Mouse (Mus musculus) C2C12 (cell line): ENCODE results near the gene Cypt4. TPM values are rescaled to one million over a fixed set of nuclear protein-coding genes. Genes with fewer than 3 reads are reported as not detected.
"Not testable (repeated sequence)": the region's sequence is repeated elsewhere in the genome, so short reads cannot be mapped to it uniquely, and the experiment has no call there.

Source experiments
- H3K27me3 ChIP-seq: one replicate; pipeline ENCODE4 v1.6.1; 2011; ENCODE audit not compliant: control insufficient read depth, insufficient read depth, insufficient read length
- H3K36me3 ChIP-seq: one replicate; pipeline ENCODE4 v1.6.1; 2011; ENCODE audit not compliant: control insufficient read depth, insufficient read depth
- H3K4me3 ChIP-seq: one replicate; pipeline ENCODE4 v1.5.1; 2011; ENCODE audit warnings: mild to moderate bottlenecking, control low read depth; ENCODE audit not compliant: poor library complexity, insufficient read depth, severe bottlenecking
- H3K79me2 ChIP-seq: one replicate; pipeline ENCODE4 v1.6.1; 2011; ENCODE audit not compliant: control insufficient read depth, insufficient read depth
- H3K79me3 ChIP-seq: one replicate; pipeline ENCODE4 v1.6.1; 2011; ENCODE audit warnings: low read depth, control low read depth
- H3ac ChIP-seq: one replicate; pipeline ENCODE3; 2011; ENCODE audit warnings: low read depth; ENCODE audit not compliant: control insufficient read depth, insufficient read length
- CEBPB ChIP-seq: IDR thresholded peaks from one replicate; pipeline ENCODE4 v1.6.1; 2011; ENCODE audit warnings: low read depth, mild to moderate bottlenecking, control low read depth, moderate library complexity
- CTCF ChIP-seq: IDR thresholded peaks from one replicate; pipeline ENCODE4 v1.5.1; 2011; ENCODE audit not compliant: control insufficient read depth, insufficient read depth, insufficient read length
- FOSL1 ChIP-seq: IDR thresholded peaks from one replicate; pipeline ENCODE4 v1.8.0; 2011; ENCODE audit warnings: mild to moderate bottlenecking, low read length; ENCODE audit not compliant: poor library complexity, insufficient read depth, severe bottlenecking
- MAX ChIP-seq: IDR thresholded peaks from one replicate; pipeline ENCODE4 v1.6.1; 2011; ENCODE audit warnings: mild to moderate bottlenecking, control low read depth
- MYOD1 ChIP-seq: IDR thresholded peaks from one replicate; pipeline ENCODE4 v1.6.1; 2011; ENCODE audit warnings: low read depth; ENCODE audit not compliant: control insufficient read depth, insufficient read length
- MYOG ChIP-seq: IDR thresholded peaks from one replicate; pipeline ENCODE4 v1.6.1; 2011; ENCODE audit not compliant: control insufficient read depth, insufficient read length; ENCODE audit errors: extremely low read depth
- USF1 ChIP-seq: IDR thresholded peaks from one replicate; pipeline ENCODE4 v1.6.1; 2011; ENCODE audit warnings: low read depth, mild to moderate bottlenecking, control low read depth, moderate library complexity
- long read RNA-seq, 2 experiments: library from polyadenylated mRNA; unstranded; transcript quantifications; one replicate each; pipeline ENCODE4 v2.0.0; 2019 to 2020
- polyA plus RNA-seq: library from polyadenylated mRNA; unstranded; fragments of >200 nt; fragmentation: generic; extraction: Trizol; gene quantifications from one replicate; pipeline ENCODE4 v1.2.1, GENCODE M21; 2012; ENCODE audit warnings: missing spikeins

Gene Cypt4
- polyA plus RNA-seq, result not detected
- long read RNA-seq, experiment 1, result 0 reads
- long read RNA-seq, experiment 2, result 0 reads

- H3K79me3 ChIP-seq, result no peaks in the 10 kb centered on the region
- H3K79me2 ChIP-seq, result no peaks in the 10 kb centered on the region
- no peaks in the 10 kb centered on the region for H3K27me3 ChIP-seq
- H3K4me3 ChIP-seq, result no peak within 1 kb of the TSS
- H3K36me3 ChIP-seq, result no peaks in the 10 kb centered on the region
- no peak within 1 kb of the TSS for H3ac ChIP-seq
- TF ChIP-seq USF1 (no peak), CEBPB (no peak), MYOG (no peak), MAX (no peak), MYOD1 (no peak), FOSL1 (no peak), CTCF (no peak)
Measured at GRCm38 (mm10) chr9:24624896-24625295, at the start of gene Cypt4. Gene Cypt4, plus strand, starts transcription at chr9:24625196.

- not testable (repeated sequence) for H3K4me3 ChIP-seq, H3K27me3 ChIP-seq, H3ac ChIP-seq, H3K36me3 ChIP-seq, H3K79me3 ChIP-seq, H3K79me2 ChIP-seq
Measured at GRCm38 (mm10) chr9:24637341-24637740, 12.3 kb downstream of the Cypt4 start.

Other genes with a start within 250 kb of the Cypt4 start
- 20.1 TPM for gene Dpy19l1, start 122.1 kb upstream of the Cypt4 start, polyA plus RNA-seq
- gene Dpy19l2, start 71.1 kb downstream of the Cypt4 start, polyA plus RNA-seq, result not detected
- gene Tbx20, start 149.1 kb downstream of the Cypt4 start, polyA plus RNA-seq, result not detected